Mouse (Mus musculus): ENCODE data around the gene Kcnq1. TPM values are rescaled to one million over a fixed set of nuclear protein-coding genes. Genes with fewer than 3 reads are reported as not detected.

The Kcnq1 gene
- polyA plus RNA-seq, 1 experiment from 2014 or later: 17.8 TPM

GRCm38 (mm10) chr7:143390277-143390948 is 284.3 kb downstream of the Kcnq1 start:
- Histone ChIP-seq H3K4me1 (replicated peaks; ENCODE audit: control insufficient read depth, insufficient read depth) (peaks cover 8% of the 10 kb centered on the region; the same call in 1 of the 2 replicates), H3K27me3 (ENCODE audit: control insufficient read depth, insufficient read depth, low read length) (no peaks in the 10 kb centered on the region), H3K9me3 (ENCODE audit: control insufficient read depth, low read length) (no peaks in the 10 kb centered on the region), H3K27ac (replicated peaks) (no peak overlapping the region), H3K9ac (ENCODE audit: low read length) (no peak overlapping the region), H3K4me3 (ENCODE audit: low read depth, low read length) (no peak overlapping the region), H3K36me3 (ENCODE audit: control insufficient read depth, insufficient read depth, low read length) (no peaks in the 10 kb centered on the region), H3K4me2 (replicated peaks; ENCODE audit: low read depth) (no peak overlapping the region)
- no peak for DNase-seq (ENCODE audit: low spot score)
- ATAC-seq (ENCODE audit: low FRiP score, low TSS enrichment): peak; percentile 17; the same call in 1 of the 2 replicates
- WGBS: 69% methylated on average over 12 of the region's 12 CpGs
- no peak for TF ChIP-seq EP300 (optimal IDR thresholded peaks at IDR 0.05)

GRCm38 (mm10) chr7:143395113-143395563 is 289.0 kb downstream of the Kcnq1 start:
- H3K4me1 ChIP-seq (replicated peaks; ENCODE audit: control insufficient read depth, insufficient read depth): 0 out of 2 replicates have a peak, but pooled peaks cover 7% of the 10 kb centered on the region
- ATAC-seq (ENCODE audit: low FRiP score, low TSS enrichment) (peak; percentile 75), DNase-seq (ENCODE audit: low spot score) (peak; percentile 48)
- no peaks in the 10 kb centered on the region for H3K27me3 ChIP-seq (ENCODE audit: control insufficient read depth, insufficient read depth, low read length)
- TF ChIP-seq EP300 (optimal IDR thresholded peaks at IDR 0.05) (no peak), CTCF (IDR thresholded peaks at IDR 0.05; ENCODE audit: low read depth) (0 out of 2 replicates have a peak, but pooled peaks have one; percentile 9)
- no peak overlapping the region for H3K4me3 ChIP-seq (ENCODE audit: low read depth, low read length)
- peak overlapping the region; percentile 3; the same call in 1 of the 2 replicates for H3K4me2 ChIP-seq (replicated peaks; ENCODE audit: low read depth)
- 40% methylated on average over 9 of the region's 9 CpGs for WGBS
- H3K36me3 ChIP-seq (ENCODE audit: control insufficient read depth, insufficient read depth, low read length): no peaks in the 10 kb centered on the region
- H3K9me3 ChIP-seq (ENCODE audit: control insufficient read depth, low read length): no peaks in the 10 kb centered on the region
- H3K27ac ChIP-seq (replicated peaks): 0 out of 2 replicates have a peak overlapping the region, but pooled peaks have one; percentile 35
- no peak overlapping the region for H3K9ac ChIP-seq (ENCODE audit: low read length)

GRCm38 (mm10) chr7:143399756-143400155 is 293.6 kb downstream of the Kcnq1 start:
- Histone ChIP-seq H3K4me3 (ENCODE audit: low read depth, low read length) (no peak overlapping the region), H3K36me3 (ENCODE audit: control insufficient read depth, insufficient read depth, low read length) (no peaks in the 10 kb centered on the region), H3K4me1 (replicated peaks; ENCODE audit: control insufficient read depth, insufficient read depth) (peaks cover 4% of the 10 kb centered on the region; the same call in 1 of the 2 replicates), H3K9me3 (ENCODE audit: control insufficient read depth, low read length) (no peaks in the 10 kb centered on the region), H3K27ac (replicated peaks) (no peak overlapping the region), H3K27me3 (ENCODE audit: control insufficient read depth, insufficient read depth, low read length) (no peaks in the 10 kb centered on the region), H3K4me2 (replicated peaks; ENCODE audit: low read depth) (no peak overlapping the region), H3K9ac (ENCODE audit: low read length) (no peak overlapping the region)
- ATAC-seq (ENCODE audit: low FRiP score, low TSS enrichment) (no peak), DNase-seq (ENCODE audit: low spot score) (no peak)
- no peak for TF ChIP-seq CTCF (IDR thresholded peaks at IDR 0.05; ENCODE audit: low read depth)
- TF ChIP-seq EP300 (optimal IDR thresholded peaks at IDR 0.05): no peak
- WGBS: 84% methylated on average over 10 of the region's 10 CpGs

GRCm38 (mm10) chr7:143400599-143400998 is 294.4 kb downstream of the Kcnq1 start:
- Histone ChIP-seq H3K4me1 (replicated peaks; ENCODE audit: control insufficient read depth, insufficient read depth) (peaks cover under 1% of the 10 kb centered on the region; the same call in 1 of the 2 replicates), H3K4me2 (replicated peaks; ENCODE audit: low read depth) (no peak overlapping the region), H3K9ac (ENCODE audit: low read length) (no peak overlapping the region), H3K27me3 (ENCODE audit: control insufficient read depth, insufficient read depth, low read length) (no peaks in the 10 kb centered on the region), H3K4me3 (ENCODE audit: low read depth, low read length) (no peak overlapping the region), H3K9me3 (ENCODE audit: control insufficient read depth, low read length) (no peaks in the 10 kb centered on the region), H3K27ac (replicated peaks) (no peak overlapping the region), H3K36me3 (ENCODE audit: control insufficient read depth, insufficient read depth, low read length) (no peaks in the 10 kb centered on the region)
- no peak for TF ChIP-seq EP300 (optimal IDR thresholded peaks at IDR 0.05)
- no peak for TF ChIP-seq CTCF (IDR thresholded peaks at IDR 0.05; ENCODE audit: low read depth)
- WGBS: 45% methylated on average over 6 of the region's 6 CpGs
- DNase-seq (ENCODE audit: low spot score) (peak; percentile 57), ATAC-seq (ENCODE audit: low FRiP score, low TSS enrichment) (peak; percentile 78)

- Histone ChIP-seq H3K9ac (ENCODE audit: low read length) (no peak overlapping the region), H3K4me2 (replicated peaks; ENCODE audit: low read depth) (no peak overlapping the region), H3K4me1 (replicated peaks; ENCODE audit: control insufficient read depth, insufficient read depth) (no peaks in the 10 kb centered on the region; the same call in 1 of the 2 replicates), H3K27me3 (ENCODE audit: control insufficient read depth, insufficient read depth, low read length) (no peaks in the 10 kb centered on the region), H3K9me3 (ENCODE audit: control insufficient read depth, low read length) (no peaks in the 10 kb centered on the region), H3K4me3 (ENCODE audit: low read depth, low read length) (no peak overlapping the region), H3K36me3 (ENCODE audit: control insufficient read depth, insufficient read depth, low read length) (no peaks in the 10 kb centered on the region), H3K27ac (replicated peaks) (no peak overlapping the region)
- ATAC-seq (ENCODE audit: low FRiP score, low TSS enrichment) (0 out of 2 replicates have a peak, but pooled peaks have one; percentile 38), DNase-seq (ENCODE audit: low spot score) (no peak)
- WGBS: 56% methylated on average over 5 of the region's 5 CpGs
- TF ChIP-seq CTCF (IDR thresholded peaks at IDR 0.05; ENCODE audit: low read depth): no peak
- no peak for TF ChIP-seq EP300 (optimal IDR thresholded peaks at IDR 0.05)
These were observed 295.4 kb downstream of the Kcnq1 start for GRCm38 (mm10) chr7:143401429-143402016.

- no peak overlapping the region for H3K27ac ChIP-seq (replicated peaks)
- no peaks in the 10 kb centered on the region for H3K36me3 ChIP-seq (ENCODE audit: control insufficient read depth, insufficient read depth, low read length)
- ATAC-seq (ENCODE audit: low FRiP score, low TSS enrichment) (no peak), DNase-seq (ENCODE audit: low spot score) (no peak)
- no peak overlapping the region for H3K9ac ChIP-seq (ENCODE audit: low read length)
- TF ChIP-seq EP300 (optimal IDR thresholded peaks at IDR 0.05) (no peak), CTCF (IDR thresholded peaks at IDR 0.05; ENCODE audit: low read depth) (no peak)
- H3K9me3 ChIP-seq (ENCODE audit: control insufficient read depth, low read length): no peaks in the 10 kb centered on the region
- no peak overlapping the region for H3K4me2 ChIP-seq (replicated peaks; ENCODE audit: low read depth)
- 90% methylated on average over 6 of the region's 6 CpGs for WGBS
- H3K27me3 ChIP-seq (ENCODE audit: control insufficient read depth, insufficient read depth, low read length): no peaks in the 10 kb centered on the region
- H3K4me3 ChIP-seq (ENCODE audit: low read depth, low read length): no peak overlapping the region
- H3K4me1 ChIP-seq (replicated peaks; ENCODE audit: control insufficient read depth, insufficient read depth): peaks cover 9% of the 10 kb centered on the region
These were observed 298.1 kb downstream of the Kcnq1 start for GRCm38 (mm10) chr7:143404296-143404695.
